Mouse (Mus musculus) lung, postnatal 10 days (tissue): ENCODE measurements around the gene Gramd1b.

Experiments
- DNase-seq: peaks from one replicate; pipeline ENCODE4 v3.0.0; 2021

Gramd1b gene

GRCm38 (mm10) chr9:40300018-40300989, 230.9 kb downstream of the Gramd1b start:
- no peak for DNase-seq

DNA sequence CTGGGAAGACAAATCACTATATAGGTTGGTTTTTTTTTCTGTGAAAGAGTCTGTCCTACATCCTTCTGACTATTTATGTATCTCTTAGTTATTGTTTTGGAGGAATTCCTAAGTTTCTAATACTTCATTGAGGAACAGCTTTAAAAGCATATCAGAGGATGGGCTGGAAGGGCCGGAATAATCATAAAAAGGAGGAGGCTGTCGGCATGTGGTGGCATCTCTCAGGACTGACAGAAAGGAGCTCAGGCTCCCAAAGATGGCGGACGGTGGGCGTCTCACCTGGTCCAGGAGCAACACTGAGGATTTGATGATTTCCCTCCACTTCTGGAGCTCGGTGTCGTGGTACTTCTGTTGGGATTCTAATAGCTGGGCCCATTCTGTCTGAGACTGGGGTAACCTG, 231.9 kb downstream of the Gramd1b start:
- DNase-seq = no peak

- no peak for DNase-seq
Observed at GRCm38 (mm10) chr9:40297969-40298368, 233.2 kb downstream of the Gramd1b start.

DNA sequence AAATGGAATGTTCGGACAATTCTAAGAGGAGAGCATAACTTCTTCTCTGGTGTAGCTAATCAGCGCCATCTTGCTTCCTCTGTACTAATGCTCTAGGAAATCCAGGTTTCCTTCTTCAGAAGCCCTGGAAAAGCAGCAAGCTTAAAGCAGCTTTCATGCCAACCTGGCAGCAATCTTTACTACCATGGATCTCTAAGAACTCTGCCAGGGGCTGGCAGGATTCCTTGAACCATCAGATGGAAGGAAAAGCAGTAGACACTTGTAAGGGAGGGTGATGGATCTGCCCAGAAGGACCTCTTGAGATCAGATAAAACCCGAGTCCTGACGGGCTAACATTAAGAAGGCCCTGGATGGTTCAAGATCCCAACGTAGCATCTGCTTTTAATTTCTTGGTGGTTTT, 234.9 kb downstream of the Gramd1b start:
- DNase-seq = no peak

DNA sequence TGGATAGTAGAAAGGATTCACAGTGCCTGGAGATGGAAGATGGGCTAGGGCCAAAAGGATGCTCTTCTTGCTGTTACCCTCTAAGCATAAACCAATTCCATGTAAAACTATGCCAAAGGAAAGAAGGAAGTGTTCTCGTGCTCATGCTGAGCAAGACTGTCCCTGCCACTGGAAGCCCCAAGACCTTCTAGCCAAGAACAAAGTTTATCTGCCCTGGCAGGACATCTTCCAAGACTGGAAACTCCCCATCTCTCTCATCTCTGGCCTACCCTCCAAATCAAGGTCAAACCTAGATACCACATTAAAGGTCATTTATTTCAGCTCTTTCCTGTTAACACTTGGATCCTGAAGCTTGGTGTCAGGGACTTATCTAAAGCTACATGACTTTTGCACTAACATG, 236.3 kb downstream of the Gramd1b start:
- no peak for DNase-seq

GRCm38 (mm10) chr9:40294210-40294609, 237.0 kb downstream of the Gramd1b start:
- DNase-seq = no peak

GRCm38 (mm10) chr9:40293740-40294139, 237.4 kb downstream of the Gramd1b start:
- DNase-seq = no peak

DNA sequence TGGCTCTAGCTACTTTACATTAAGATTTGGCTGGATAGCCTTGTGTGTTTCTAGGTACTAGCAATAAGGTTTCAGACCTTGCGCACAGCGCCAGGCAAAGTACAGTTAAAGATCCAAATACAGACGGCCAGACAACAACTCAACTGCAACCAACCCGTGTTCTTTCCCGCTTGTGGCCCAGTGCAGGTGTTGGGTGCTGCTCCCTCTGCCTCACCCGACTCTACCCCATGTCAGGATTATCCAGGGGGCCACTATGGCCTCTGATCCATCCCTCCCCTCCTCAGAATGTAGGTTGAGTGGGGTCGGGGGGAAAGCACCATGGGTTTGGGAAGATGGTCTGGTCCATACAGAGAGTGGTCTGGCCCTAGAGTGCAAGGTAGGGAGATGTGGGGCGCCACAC, 237.9 kb downstream of the Gramd1b start:
- no peak for DNase-seq

- no peak for DNase-seq
Observed at GRCm38 (mm10) chr9:40292475-40292874, 238.7 kb downstream of the Gramd1b start.

DNA sequence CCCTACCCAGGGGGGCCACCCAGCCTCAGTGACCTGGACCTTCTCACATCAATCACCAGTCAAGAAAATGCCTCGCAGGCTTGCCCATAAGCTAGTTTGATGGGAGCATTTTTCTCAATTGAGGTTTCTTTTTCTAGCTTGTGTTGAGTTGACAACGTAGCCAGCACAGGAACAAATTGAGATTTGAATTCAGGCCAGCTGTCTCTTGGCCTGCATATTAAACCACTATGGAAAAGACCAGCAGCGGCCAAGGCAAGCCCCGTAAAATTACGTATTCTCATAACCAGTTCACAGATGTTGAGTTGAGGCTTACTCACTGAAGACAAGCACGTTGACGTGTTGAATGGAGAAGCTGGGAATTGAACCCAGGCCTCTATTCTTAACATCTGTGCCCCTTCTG, 248.2 kb downstream of the Gramd1b start:
- DNase-seq = no peak

- DNase-seq = no peak
Observed at GRCm38 (mm10) chr9:40279438-40279837, 251.7 kb downstream of the Gramd1b start.

GRCm38 (mm10) chr9:40277671-40278070, 253.5 kb downstream of the Gramd1b start:
- no peak for DNase-seq

GRCm38 (mm10) chr9:40275904-40276303, 255.3 kb downstream of the Gramd1b start:
- DNase-seq = no peak

- DNase-seq = no peak
Observed at GRCm38 (mm10) chr9:40272822-40273221, 258.4 kb downstream of the Gramd1b start.

- DNase-seq = no peak
Observed at GRCm38 (mm10) chr9:40271075-40271474, 260.1 kb downstream of the Gramd1b start.

GRCm38 (mm10) chr9:40269880-40270279, 261.3 kb downstream of the Gramd1b start:
- no peak for DNase-seq

DNA sequence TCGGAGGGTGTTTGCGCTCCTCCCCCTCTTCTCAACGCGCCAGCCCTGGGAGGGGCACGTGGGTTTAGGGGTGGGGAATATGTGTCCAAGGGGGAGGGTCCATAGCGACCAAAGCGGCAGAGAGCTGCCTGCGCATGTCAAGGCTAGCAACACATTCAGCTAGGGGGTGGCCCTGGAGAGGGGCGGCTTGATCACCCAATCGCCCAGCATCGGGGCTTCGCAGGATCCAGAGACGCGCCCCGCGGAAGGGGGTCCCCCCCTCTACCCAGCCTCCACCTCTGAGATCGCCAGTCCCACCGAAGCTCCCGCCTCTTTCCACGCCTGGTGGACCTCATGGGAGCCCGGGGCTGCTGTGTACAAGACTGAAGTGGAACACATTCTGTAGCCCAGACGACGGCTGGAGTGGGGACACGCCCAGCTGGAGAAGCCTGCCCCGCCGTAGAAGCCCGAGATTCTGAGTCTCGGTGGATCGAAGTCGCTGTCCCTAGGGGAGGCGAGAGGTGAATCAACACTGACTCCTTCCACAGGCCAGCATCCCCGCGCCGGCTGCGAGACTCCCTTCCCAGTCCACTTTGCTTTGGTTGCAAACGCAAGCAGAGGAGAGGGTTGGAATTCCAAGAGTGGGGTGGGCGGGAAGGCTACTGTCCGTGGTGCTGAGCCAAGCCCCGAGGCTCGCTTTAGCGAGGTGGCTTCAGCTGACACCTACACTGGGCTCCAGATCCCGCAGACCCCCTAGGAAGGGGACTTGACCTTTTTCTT, 261.9 kb downstream of the Gramd1b start, which contains the start of gene Scn3b:
Gene Scn3b, plus strand, starts transcription at position 115 of the 759 bp plus-strand sequence.
- peak; percentile 89 for DNase-seq

DNA sequence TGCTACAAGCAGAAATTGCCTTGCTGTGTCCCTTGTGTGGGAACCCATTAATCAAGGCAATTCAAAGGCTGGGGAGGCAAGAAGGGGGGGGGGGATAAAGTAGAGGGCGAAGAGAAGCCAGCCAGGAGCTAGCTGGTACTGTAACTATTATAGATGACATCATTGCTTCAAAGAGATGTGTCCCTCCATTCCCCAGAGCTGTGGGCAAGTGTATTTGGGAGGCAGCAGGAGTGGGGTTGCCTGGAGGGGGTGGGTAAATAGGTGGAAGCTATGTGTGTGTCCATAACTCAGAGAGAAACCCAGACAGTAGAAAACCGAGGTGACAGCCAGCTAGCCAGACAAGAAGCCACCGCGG, 262.5 kb downstream of the Gramd1b start:
- DNase-seq = no peak

DNA sequence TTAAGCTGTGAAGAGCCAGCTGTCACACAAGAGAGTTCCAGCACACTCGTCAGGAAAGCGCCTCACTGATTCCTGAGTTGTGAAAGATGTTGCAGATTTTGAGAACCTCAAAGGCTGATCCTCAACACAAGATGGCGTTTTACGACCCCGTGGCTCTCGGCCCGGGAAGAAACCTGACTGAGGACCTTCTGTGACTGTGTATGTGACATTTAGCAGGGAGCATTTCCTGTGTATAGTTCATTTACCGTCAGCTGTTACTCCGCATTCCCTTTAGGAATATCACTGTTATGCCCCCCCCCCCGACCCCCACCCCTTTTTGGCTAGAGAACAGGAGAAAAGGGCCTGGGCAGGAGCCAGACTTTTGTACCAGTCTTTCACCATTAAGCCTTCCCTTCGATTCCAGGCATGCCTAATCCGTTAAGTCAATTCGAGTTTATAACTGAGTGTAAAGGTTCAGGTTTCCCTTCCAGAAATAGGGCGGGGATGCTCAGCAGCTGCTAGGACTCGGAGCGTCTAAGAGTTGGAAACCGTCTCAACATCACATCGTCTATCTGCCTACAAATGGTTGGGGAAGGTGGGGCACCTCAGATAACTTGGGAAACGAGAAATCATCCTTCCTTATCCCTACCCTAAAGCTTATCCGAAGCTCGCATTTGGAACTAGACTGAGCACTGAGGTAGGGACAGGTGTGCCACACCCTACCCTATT, 263.0 kb downstream of the Gramd1b start:
- DNase-seq = peak; percentile 30

- DNase-seq = peak; percentile 29
Observed at GRCm38 (mm10) chr9:40263874-40264273, 267.3 kb downstream of the Gramd1b start.

DNA sequence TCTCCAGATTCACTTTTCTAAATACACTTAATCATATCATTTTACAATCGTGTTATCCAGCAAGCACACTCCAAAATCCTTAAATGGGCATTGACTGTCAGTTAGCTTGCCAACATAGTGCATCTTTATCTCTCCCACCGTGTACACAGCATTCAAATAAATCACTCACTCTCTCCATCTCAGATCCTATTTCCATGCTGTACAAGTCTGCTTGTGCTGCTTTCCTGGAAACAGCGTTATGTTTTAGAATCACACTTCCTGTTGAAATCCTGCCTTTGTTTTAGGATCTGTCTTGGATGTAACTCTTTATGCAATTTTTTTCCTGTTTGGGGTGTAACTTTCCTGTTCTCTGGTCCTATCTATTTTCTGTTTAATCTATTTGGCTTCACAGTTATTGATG, 278.7 kb downstream of the Gramd1b start:
- peak; percentile 29 for DNase-seq

DNA sequence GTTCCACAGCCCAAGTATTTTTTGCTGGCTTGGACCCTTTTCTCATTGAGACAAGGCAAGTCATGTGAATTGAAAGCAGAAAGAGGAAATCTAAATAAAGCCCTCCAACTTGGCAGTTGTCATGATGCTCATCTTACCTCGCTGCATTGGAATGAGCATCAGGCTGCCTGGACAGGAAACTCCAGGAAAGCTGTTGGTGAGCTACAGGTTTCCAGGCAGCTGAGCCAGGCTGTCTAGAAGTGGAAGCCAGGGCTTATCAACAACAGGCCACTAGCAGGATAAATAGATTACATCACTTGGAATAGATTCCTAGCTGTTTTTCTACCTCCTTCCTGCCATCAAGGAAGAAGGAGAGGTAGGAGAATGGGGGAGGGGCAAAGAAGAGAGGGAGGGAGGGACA, 282.1 kb downstream of the Gramd1b start:
- peak; percentile 56 for DNase-seq

GRCm38 (mm10) chr9:40246702-40247101, 284.5 kb downstream of the Gramd1b start:
- no peak for DNase-seq
